ENCODE assay signal across 8 mouse cellular contexts in genomic region chr5:123992193-123992637, GRCm38 (mm10). TPM values are rescaled to one million over a fixed set of nuclear protein-coding genes. Genes with fewer than 3 reads are reported as not detected.
A peak's percentile ranks its signal among the peaks of the same experiment; 100 is the strongest.
DNase-seq lines count a peak whose midpoint lies in the region; ATAC-seq and TF ChIP-seq lines count a peak whose summit lies in the region.

No protein-coding gene starts in this region.

- peaks cover 12% of the 10 kb centered on the region for H3K4me1 ChIP-seq in brown adipose tissue, adult 24 weeks (ENCODE audit: control insufficient read depth, insufficient read depth, insufficient read length, low read length)
- peaks cover 41% of the 10 kb centered on the region for H3K4me1 ChIP-seq in heart, embryonic 13.5 days
- H3K4me1 ChIP-seq in liver, postnatal 0 days (ENCODE audit: insufficient read depth) = peaks cover 4% of the 10 kb centered on the region; the same call in 1 of the 2 replicates

- WGBS in heart, embryonic 13.5 days = 62% methylated on average over 10 of the region's 10 CpGs
- WGBS in liver, postnatal 0 days (ENCODE audit: insufficient replicate concordance) = 63% methylated on average over 10 of the region's 10 CpGs

- H3K9me3 ChIP-seq in heart, embryonic 13.5 days = no peaks in the 10 kb centered on the region
- no peaks in the 10 kb centered on the region for H3K9me3 ChIP-seq in liver, postnatal 0 days (ENCODE audit: low read length)

- no peak overlapping the region for H3K4me2 ChIP-seq in heart, embryonic 13.5 days
- no peak overlapping the region for H3K4me2 ChIP-seq in liver, postnatal 0 days (ENCODE audit: low read depth, low read length)

- peak overlapping the region; percentile 77 for H3K27ac ChIP-seq in layer of hippocampus, adult 2 months
- H3K27ac ChIP-seq in brown adipose tissue, adult 24 weeks (replicated peaks; ENCODE audit: low read depth, low read length) = peak overlapping the region; percentile 96
- peak overlapping the region; percentile 76 for H3K27ac ChIP-seq in heart, embryonic 13.5 days (replicated peaks)
- no peak overlapping the region for H3K27ac ChIP-seq in liver, postnatal 0 days (ENCODE audit: low read depth)

- no peak for ATAC-seq in heart, embryonic 13.5 days (ENCODE audit: extremely low read depth, insufficient number of reproducible peaks, low FRiP score, low TSS enrichment)
- 0 out of 2 replicates have a peak, but pooled peaks have one; percentile 22 for ATAC-seq in liver, postnatal 0 days

- TF ChIP-seq EP300 in liver, postnatal 0 days (IDR thresholded peaks at IDR 0.05; ENCODE audit: low read depth) = no peak

- no peak for DNase-seq in layer of hippocampus, adult 2 months (ENCODE audit: low spot score in 2 of 2)
- no peak for DNase-seq in layer of hippocampus, postnatal 14 days (ENCODE audit: low spot score in 2 of 2)
- DNase-seq in liver, postnatal 0 days = no peak
- DNase-seq in cerebellum, adult 11-12 months = no peak
- DNase-seq in thymus, postnatal 4 days = no peak
- DNase-seq in right cerebral cortex, postnatal 14 days = no peak

- no peak for TF ChIP-seq CTCF in layer of hippocampus, adult 2 months (conservative IDR thresholded peaks at IDR 0.05)
- no peak for TF ChIP-seq CTCF in liver, postnatal 0 days (IDR thresholded peaks at IDR 0.05; ENCODE audit: low read depth)

- no peaks in the 10 kb centered on the region for H3K27me3 ChIP-seq in heart, embryonic 13.5 days (replicated peaks)
- H3K27me3 ChIP-seq in liver, postnatal 0 days (ENCODE audit: insufficient read depth, low read length) = no peaks in the 10 kb centered on the region

- H3K36me3 ChIP-seq in heart, embryonic 13.5 days = no peaks in the 10 kb centered on the region
- peaks cover 37% of the 10 kb centered on the region for H3K36me3 ChIP-seq in liver, postnatal 0 days (replicated peaks; ENCODE audit: insufficient read depth, low read length)

- H3K4me3 ChIP-seq in layer of hippocampus, adult 2 months = no peak overlapping the region
- no peak overlapping the region for H3K4me3 ChIP-seq in brown adipose tissue, adult 24 weeks (ENCODE audit: insufficient read depth, low read depth, low read length)
- no peak overlapping the region for H3K4me3 ChIP-seq in heart, embryonic 13.5 days
- H3K4me3 ChIP-seq in liver, postnatal 0 days (ENCODE audit: low read depth, low read length) = no peak overlapping the region

- H3K9ac ChIP-seq in heart, embryonic 13.5 days = peak overlapping the region; percentile 6; the same call in 1 of the 2 replicates
- H3K9ac ChIP-seq in liver, postnatal 0 days (replicated peaks) = no peak overlapping the region

RNA-seq across cellular contexts. Expression of gene Hip1r, which starts 18.8 kb away (rescaled TPM):
- 10 to 100 TPM; 42.8 to 43.8 TPM for total RNA-seq in layer of hippocampus, adult 2 months (2021)
- 10 to 100 TPM; 61.2 to 63.8 TPM for total RNA-seq in layer of hippocampus, postnatal 14 days (2021)
- polyA plus RNA-seq in brown adipose tissue, adult 24 weeks (2012; ENCODE audit: insufficient read depth, insufficient read length, missing spikeins) = 3.8 and 5.2 TPM in 2 replicates
- polyA plus RNA-seq in heart, embryonic 13.5 days (2015; fragmentation: Nextera tagmentation; extraction: Ambion mirVana) = 4.7 and 5.6 TPM in 2 replicates
- polyA plus RNA-seq in liver, postnatal 0 days (2015; fragmentation: Nextera tagmentation; extraction: Ambion mirVana) = 10.1 and 13.5 TPM in 2 replicates

RNA-seq across cellular contexts. Expression of gene Vps37b, which starts 39.9 kb away (rescaled TPM):
- total RNA-seq in layer of hippocampus, adult 2 months (2021) = 10 to 100 TPM; 36.8 to 42.2 TPM
- 10 to 100 TPM; 35.9 to 41.0 TPM for total RNA-seq in layer of hippocampus, postnatal 14 days (2021)
- 2.7 and 3.7 TPM in 2 replicates for polyA plus RNA-seq in brown adipose tissue, adult 24 weeks (2012; ENCODE audit: insufficient read depth, insufficient read length, missing spikeins)
- 51.2 and 52.2 TPM in 2 replicates for polyA plus RNA-seq in heart, embryonic 13.5 days (2015; fragmentation: Nextera tagmentation; extraction: Ambion mirVana)
- 16.4 and 17.6 TPM in 2 replicates for polyA plus RNA-seq in liver, postnatal 0 days (2015; fragmentation: Nextera tagmentation; extraction: Ambion mirVana)
